Mouse (Mus musculus) heart, embryonic 16.5 days (tissue): ENCODE results near the gene Phldb3. TPM values are rescaled to one million over a fixed set of nuclear protein-coding genes. Genes with fewer than 3 reads are reported as not detected.
"Not testable (repeated sequence)": the region's sequence is repeated elsewhere in the genome, so short reads cannot be mapped to it uniquely, and the experiment has no call there.

Experiments used
- ATAC-seq: fragments of 200-750 bp; cut with Nextera tagmentation; replicated peaks from 2 replicates; pipeline ENCODE4 v1.8.0; 2017; ENCODE audit warnings: moderate number of reproducible peaks; ENCODE audit not compliant: insufficient read depth, low FRiP score; ENCODE audit errors: extremely low read depth
- H3K27ac ChIP-seq: fragments of 300-500 bp; sonication (generic); 2 replicates; pipeline ENCODE4 v1.5.1; 2014; ENCODE audit warnings: mild to moderate bottlenecking, low read length, control low read depth, moderate library complexity
- H3K27me3 ChIP-seq: fragments of 300-500 bp; sonication (generic); 2 replicates; pipeline ENCODE4 v1.6.1; 2014; ENCODE audit warnings: low read length, mixed read lengths; ENCODE audit not compliant: control insufficient read depth, insufficient read depth
- H3K36me3 ChIP-seq: fragments of 300-500 bp; sonication (generic); 2 replicates; pipeline ENCODE4 v1.6.1; 2014; ENCODE audit not compliant: control insufficient read depth, insufficient read depth
- H3K4me1 ChIP-seq: fragments of 300-500 bp; sonication (generic); 2 replicates; pipeline ENCODE4 v1.6.1; 2014; ENCODE audit warnings: low read length, mixed read lengths; ENCODE audit not compliant: control insufficient read depth, insufficient read depth
- H3K4me2 ChIP-seq: fragments of 300-500 bp; sonication (generic); 2 replicates; pipeline ENCODE4 v1.6.1; 2014; ENCODE audit warnings: low read depth, mild to moderate bottlenecking, control low read depth, low read length
- H3K4me3 ChIP-seq: fragments of 300-500 bp; sonication (generic); 2 replicates; pipeline ENCODE4 v1.5.1; 2014; ENCODE audit warnings: mild to moderate bottlenecking, control low read depth, low read length
- H3K9ac ChIP-seq: fragments of 300-500 bp; sonication (generic); 2 replicates; pipeline ENCODE4 v1.6.1; 2014; ENCODE audit warnings: low read length, control low read depth
- H3K9me3 ChIP-seq: fragments of 300-500 bp; sonication (generic); replicated peaks from 2 replicates; pipeline ENCODE4 v1.6.1; 2016; ENCODE audit warnings: low read length; ENCODE audit not compliant: control insufficient read depth
- WGBS: fragments of 180-500 bp; shearing (Covaris S2); extraction: QIAGEN DNeasy Blood & Tissue Kit; methylation state at CpG from one replicate; pipeline ENCODE4 v1.1.7; 2014; 5-methylcytosine and 5-hydroxymethylcytosine counted together
- polyA plus RNA-seq: library from polyadenylated mRNA; unstranded; fragments of >200 nt; fragmentation: Nextera tagmentation; extraction: Ambion mirVana; gene quantifications from 2 replicates; pipeline ENCODE4 v1.2.1, GENCODE M21; 2015

Phldb3 gene
- polyA plus RNA-seq, 1 experiment from 2014 or later = 0.17 TPM

GRCm38 (mm10) chr7:24618374-24618773 is 7.8 kb downstream of the Phldb3 start:
- H3K27ac ChIP-seq, H3K27me3 ChIP-seq, H3K9me3 ChIP-seq, H3K36me3 ChIP-seq, H3K9ac ChIP-seq, H3K4me2 ChIP-seq, H3K4me3 ChIP-seq, H3K4me1 ChIP-seq, ATAC-seq: not testable (repeated sequence)
- WGBS = 84% methylated on average over 8 of the region's 8 CpGs

- Histone ChIP-seq H3K9me3 (peaks cover 5% of the 10 kb centered on the region; the same call in 1 of the 2 replicates), H3K27me3 (peaks cover 2% of the 10 kb centered on the region), H3K4me1 (no peaks in the 10 kb centered on the region), H3K4me2 (no peak overlapping the region), H3K27ac (no peak overlapping the region), H3K36me3 (no peaks in the 10 kb centered on the region), H3K9ac (no peak overlapping the region), H3K4me3 (no peak overlapping the region)
- WGBS = 54% methylated on average over 13 of the region's 13 CpGs
- ATAC-seq = no peak
Observed at GRCm38 (mm10) chr7:24619671-24620397, 9.3 kb downstream of the Phldb3 start.

- no peaks in the 10 kb centered on the region for H3K4me1 ChIP-seq
- H3K9me3 ChIP-seq = peaks cover 5% of the 10 kb centered on the region; the same call in 1 of the 2 replicates
- H3K9ac ChIP-seq = no peak overlapping the region
- no peak for ATAC-seq
- WGBS = 77% methylated on average over 3 of the region's 3 CpGs
- peaks cover 2% of the 10 kb centered on the region for H3K27me3 ChIP-seq
- no peak overlapping the region for H3K4me2 ChIP-seq
- H3K36me3 ChIP-seq = no peaks in the 10 kb centered on the region
- H3K4me3 ChIP-seq = no peak overlapping the region
- no peak overlapping the region for H3K27ac ChIP-seq
Observed at GRCm38 (mm10) chr7:24621193-24621592, 10.6 kb downstream of the Phldb3 start.

GRCm38 (mm10) chr7:24622967-24623366 is 12.4 kb downstream of the Phldb3 start:
- peaks cover 5% of the 10 kb centered on the region; the same call in 1 of the 2 replicates for H3K9me3 ChIP-seq
- WGBS = 78% methylated on average over 6 of the region's 6 CpGs
- H3K27ac ChIP-seq = no peak overlapping the region
- H3K27me3 ChIP-seq = no peaks in the 10 kb centered on the region; the same call in none of the 2 replicates
- H3K4me1 ChIP-seq = no peaks in the 10 kb centered on the region
- H3K4me2 ChIP-seq = no peak overlapping the region
- no peak for ATAC-seq
- H3K36me3 ChIP-seq = no peaks in the 10 kb centered on the region
- H3K4me3 ChIP-seq = no peak overlapping the region
- H3K9ac ChIP-seq = no peak overlapping the region

- Histone ChIP-seq H3K27me3 (no peaks in the 10 kb centered on the region; the same call in 1 of the 2 replicates), H3K4me2 (peak overlapping the region; percentile 61), H3K27ac (no peak overlapping the region), H3K4me1 (peaks cover 3% of the 10 kb centered on the region), H3K4me3 (peak overlapping the region; percentile 37), H3K9ac (peak overlapping the region; percentile 71), H3K36me3 (no peaks in the 10 kb centered on the region), H3K9me3 (no peaks in the 10 kb centered on the region)
- ATAC-seq = peak; percentile 88
- WGBS = 11% methylated on average over 33 of the region's 33 CpGs
Observed at GRCm38 (mm10) chr7:24628685-24629610, 18.4 kb downstream of the Phldb3 start.

- peaks cover 2% of the 10 kb centered on the region; the same call in 1 of the 2 replicates for H3K27me3 ChIP-seq
- H3K4me1 ChIP-seq = peaks cover 3% of the 10 kb centered on the region
- ATAC-seq = no peak
- H3K27ac ChIP-seq = no peak overlapping the region
- H3K9ac ChIP-seq = no peak overlapping the region
- WGBS = 70% methylated on average over 4 of the region's 4 CpGs
- no peak overlapping the region for H3K4me3 ChIP-seq
- no peaks in the 10 kb centered on the region for H3K9me3 ChIP-seq
- H3K4me2 ChIP-seq = no peak overlapping the region
- no peaks in the 10 kb centered on the region for H3K36me3 ChIP-seq
Observed at GRCm38 (mm10) chr7:24629672-24630071, 19.1 kb downstream of the Phldb3 start.

GRCm38 (mm10) chr7:24630116-24630880 is 19.7 kb downstream of the Phldb3 start:
- 76% methylated on average over 10 of the region's 10 CpGs for WGBS
- Histone ChIP-seq H3K27ac (no peak overlapping the region), H3K4me2 (no peak overlapping the region), H3K9me3 (no peaks in the 10 kb centered on the region), H3K36me3 (no peaks in the 10 kb centered on the region), H3K9ac (no peak overlapping the region), H3K4me3 (no peak overlapping the region), H3K4me1 (peaks cover 3% of the 10 kb centered on the region), H3K27me3 (0 out of 2 replicates have a peak, but pooled peaks cover 2% of the 10 kb centered on the region)
- no peak for ATAC-seq

GRCm38 (mm10) chr7:24636264-24636663 is 25.7 kb downstream of the Phldb3 start, which contains the start of gene Lypd3:
TSS of gene Lypd3 (plus strand) at chr7:24636550.
- no peak within 1 kb of the TSS for H3K4me3 ChIP-seq
- ATAC-seq = no peak
- peaks cover 4% of the 10 kb centered on the region for H3K4me1 ChIP-seq
- H3K9me3 ChIP-seq = no peaks in the 10 kb centered on the region
- H3K27ac ChIP-seq = no peak within 1 kb of the TSS
- 23% methylated on average over 15 of the region's 15 CpGs for WGBS
- H3K9ac ChIP-seq = no peak within 1 kb of the TSS
- H3K27me3 ChIP-seq = peaks cover 43% of the 10 kb centered on the region
- H3K36me3 ChIP-seq = no peaks in the 10 kb centered on the region
- no peak within 1 kb of the TSS for H3K4me2 ChIP-seq
